Mouse (Mus musculus): Measurements from ENCODE around the gene Vmn1r16. TPM values are rescaled to one million over a fixed set of nuclear protein-coding genes. Genes with fewer than 3 reads are reported as not detected.
"Not testable (repeated sequence)": the region's sequence is repeated elsewhere in the genome, so short reads cannot be mapped to it uniquely, and the experiment has no call there.

Vmn1r16 gene
- total RNA-seq (2014; rRNA removed) (not detected in 2 replicates), polyA plus RNA-seq (2015; fragmentation: Nextera tagmentation; extraction: Ambion mirVana) (not detected in 2 replicates)

DNA sequence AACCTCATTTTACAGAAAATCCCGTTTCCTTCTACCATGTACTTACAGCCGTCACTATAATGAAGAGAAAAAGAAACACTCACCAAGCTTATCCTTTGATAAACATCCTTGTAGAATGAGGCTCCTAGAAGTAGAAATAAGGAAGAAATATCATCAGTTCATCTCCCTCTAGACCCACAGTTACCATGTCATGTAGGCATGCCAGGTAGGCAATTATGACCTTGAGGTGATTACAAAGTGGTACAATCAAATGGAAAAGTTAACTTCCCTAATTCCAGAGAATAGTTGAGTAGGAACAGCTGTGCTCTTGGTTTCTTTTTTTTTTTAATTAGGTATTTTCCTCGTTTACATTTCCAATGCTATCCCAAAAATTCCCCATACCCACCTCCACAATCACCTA is at the start of gene Vmn1r16:
Vmn1r16 (minus strand) TSS at position 101 of the 400 bp plus-strand sequence.
- ATAC-seq (no peak), DNase-seq (no peak)
- no peaks in the 10 kb centered on the region for H3K9me3 ChIP-seq (ENCODE audit: low read length)
- TF ChIP-seq CTCF (IDR thresholded peaks at IDR 0.05; ENCODE audit: low read depth), result no peak
- H3K4me3 ChIP-seq (ENCODE audit: low read depth, low read length), result no peak within 1 kb of the TSS
- WGBS, result 80% methylated on average over 3 of the region's 3 CpGs
- H3K27me3 ChIP-seq (ENCODE audit: insufficient read depth, low read length), result no peaks in the 10 kb centered on the region
- no peak within 1 kb of the TSS for H3K27ac ChIP-seq (ENCODE audit: low read depth, low read length)
- H3K36me3 ChIP-seq (ENCODE audit: insufficient read depth), result no peaks in the 10 kb centered on the region
- H3K4me2 ChIP-seq (ENCODE audit: low read depth), result no peak within 1 kb of the TSS
- H3K4me1 ChIP-seq (ENCODE audit: insufficient read depth), result no peaks in the 10 kb centered on the region
- no peak within 1 kb of the TSS for H3K9ac ChIP-seq

DNA sequence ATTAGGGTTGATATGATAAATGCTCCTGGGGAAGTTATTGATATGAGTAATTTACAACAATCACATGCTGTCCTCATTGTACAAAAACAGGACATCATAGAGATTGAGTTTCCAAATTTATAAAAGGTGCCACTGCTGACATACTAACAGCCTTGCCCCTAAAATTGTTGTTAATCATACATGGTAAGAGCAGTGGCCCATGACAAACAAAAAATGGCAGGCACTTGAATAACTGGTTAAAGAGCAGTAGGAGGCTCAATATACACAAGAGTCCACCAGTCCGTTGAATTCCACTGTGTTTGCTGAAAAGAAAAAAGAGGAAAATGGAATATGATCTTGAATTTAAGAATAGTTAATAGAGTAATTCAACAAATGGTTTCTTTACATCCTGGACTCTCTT is 38.2 kb upstream of the Vmn1r16 start:
- H3K4me1 ChIP-seq (ENCODE audit: insufficient read depth), result no peaks in the 10 kb centered on the region
- H3K36me3 ChIP-seq (ENCODE audit: insufficient read depth), result no peaks in the 10 kb centered on the region
- no peak for TF ChIP-seq CTCF (IDR thresholded peaks at IDR 0.05; ENCODE audit: low read depth)
- H3K27ac ChIP-seq (ENCODE audit: low read depth, low read length), result no peak overlapping the region
- no peak overlapping the region for H3K4me3 ChIP-seq (ENCODE audit: low read depth, low read length)
- no peak overlapping the region for H3K9ac ChIP-seq
- DNase-seq (no peak), ATAC-seq (no peak)
- 87% methylated on average over 1 of the region's 1 CpGs for WGBS
- no peak overlapping the region for H3K4me2 ChIP-seq (ENCODE audit: low read depth)
- H3K27me3 ChIP-seq (ENCODE audit: insufficient read depth, low read length), result no peaks in the 10 kb centered on the region
- H3K9me3 ChIP-seq (ENCODE audit: low read length), result no peaks in the 10 kb centered on the region

DNA sequence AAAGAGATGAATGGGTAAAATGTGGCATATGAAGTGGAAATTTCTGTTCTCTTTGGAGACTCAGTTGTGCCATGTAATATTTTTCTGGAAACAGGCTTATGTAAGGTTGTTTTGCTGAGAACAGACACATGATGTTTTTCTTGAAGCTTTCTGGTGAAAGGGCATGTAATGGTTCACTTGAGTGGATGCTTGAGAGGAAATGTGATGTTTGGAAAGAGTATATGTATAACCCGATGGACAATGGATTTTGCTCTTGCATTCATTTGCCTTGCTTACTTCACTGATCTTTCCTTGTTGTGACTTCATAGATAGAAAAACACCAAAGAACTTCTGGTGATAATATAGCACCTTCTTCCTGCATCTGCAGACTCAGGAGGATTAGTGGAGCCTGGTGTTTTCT is 36.6 kb upstream of the Vmn1r16 start:
- not testable (repeated sequence) for H3K9ac ChIP-seq
- 94% methylated on average over 1 of the region's 1 CpGs for WGBS

DNA sequence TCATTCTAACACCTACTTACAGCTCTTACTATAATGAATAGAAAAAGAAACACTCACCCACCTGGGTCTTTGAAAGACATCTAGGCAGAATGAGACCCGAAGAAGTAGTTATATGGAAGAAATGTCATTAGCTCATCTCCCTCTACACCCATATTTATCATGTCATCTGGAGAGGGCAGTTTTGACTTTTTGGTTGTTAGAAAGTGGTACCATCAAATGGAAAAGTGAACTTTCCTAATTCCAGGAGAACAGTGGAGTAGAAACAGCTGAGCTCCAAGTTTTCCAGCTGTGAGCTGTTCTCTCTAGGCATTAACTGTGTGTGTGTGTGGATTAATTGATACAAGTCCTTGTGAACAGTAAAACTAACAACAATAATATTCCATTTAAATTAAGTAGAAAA is 34.3 kb upstream of the Vmn1r16 start, which contains the start of gene Vmn1r17:
Vmn1r17 (minus strand) TSS at position 101 of the 400 bp plus-strand sequence.
- no peak for TF ChIP-seq CTCF (IDR thresholded peaks at IDR 0.05; ENCODE audit: low read depth)
- ATAC-seq, result no peak
- H3K4me3 ChIP-seq (ENCODE audit: low read depth, low read length), result no peak within 1 kb of the TSS
- no peaks in the 10 kb centered on the region for H3K36me3 ChIP-seq (ENCODE audit: insufficient read depth)
- H3K27ac ChIP-seq (ENCODE audit: low read depth, low read length), result no peak within 1 kb of the TSS
- H3K27me3 ChIP-seq (ENCODE audit: insufficient read depth, low read length), result no peaks in the 10 kb centered on the region
- DNase-seq, result no peak
- WGBS, result 92% methylated on average over 1 of the region's 1 CpGs
- H3K9me3 ChIP-seq (ENCODE audit: low read length), result no peaks in the 10 kb centered on the region
- H3K4me2 ChIP-seq (ENCODE audit: low read depth), result no peak within 1 kb of the TSS
- H3K9ac ChIP-seq, result no peak within 1 kb of the TSS
- no peaks in the 10 kb centered on the region for H3K4me1 ChIP-seq (ENCODE audit: insufficient read depth)

More for the DNA sequence above, 36.6 kb upstream of the Vmn1r16 start:
- ATAC-seq; H3K4me3 ChIP-seq (ENCODE audit: low read depth, low read length); H3K9me3 ChIP-seq (ENCODE audit: low read length); DNase-seq; H3K36me3 ChIP-seq (ENCODE audit: insufficient read depth); H3K4me2 ChIP-seq (ENCODE audit: low read depth); H3K27ac ChIP-seq (ENCODE audit: low read depth, low read length); H3K4me1 ChIP-seq (ENCODE audit: insufficient read depth); H3K27me3 ChIP-seq (ENCODE audit: insufficient read depth, low read length): not testable (repeated sequence)

DNA sequence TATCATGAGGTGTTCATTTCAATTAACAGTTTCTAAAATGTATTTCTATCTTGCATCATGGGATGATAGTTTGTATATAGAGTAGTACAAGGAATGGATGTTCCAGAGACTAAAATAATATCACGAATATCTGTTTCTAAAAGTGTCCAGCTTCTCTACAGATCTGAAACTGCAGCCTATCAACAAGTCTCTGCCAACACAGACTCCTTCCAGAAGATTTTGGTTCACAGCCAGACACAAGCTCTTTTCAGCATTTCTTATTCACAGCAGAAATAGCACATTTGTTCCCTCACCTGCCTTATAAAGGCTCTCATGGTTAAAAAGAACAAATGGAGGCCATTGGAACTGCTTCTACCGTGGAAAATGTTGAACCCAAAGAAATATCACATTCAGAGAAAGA is 27.6 kb upstream of the Vmn1r16 start:
- no peak overlapping the region for H3K27ac ChIP-seq (ENCODE audit: low read depth, low read length)
- ATAC-seq (no peak), DNase-seq (no peak)
- H3K4me2 ChIP-seq (ENCODE audit: low read depth), result no peak overlapping the region
- no peaks in the 10 kb centered on the region for H3K4me1 ChIP-seq (ENCODE audit: insufficient read depth)
- H3K9ac ChIP-seq, result no peak overlapping the region
- no peak overlapping the region for H3K4me3 ChIP-seq (ENCODE audit: low read depth, low read length)
- H3K36me3 ChIP-seq (ENCODE audit: insufficient read depth), result no peaks in the 10 kb centered on the region
- H3K27me3 ChIP-seq (ENCODE audit: insufficient read depth, low read length), result no peaks in the 10 kb centered on the region
- TF ChIP-seq CTCF (IDR thresholded peaks at IDR 0.05; ENCODE audit: low read depth), result no peak
- WGBS, result 55% methylated on average over 2 of the region's 2 CpGs
- no peaks in the 10 kb centered on the region for H3K9me3 ChIP-seq (ENCODE audit: low read length)

DNA sequence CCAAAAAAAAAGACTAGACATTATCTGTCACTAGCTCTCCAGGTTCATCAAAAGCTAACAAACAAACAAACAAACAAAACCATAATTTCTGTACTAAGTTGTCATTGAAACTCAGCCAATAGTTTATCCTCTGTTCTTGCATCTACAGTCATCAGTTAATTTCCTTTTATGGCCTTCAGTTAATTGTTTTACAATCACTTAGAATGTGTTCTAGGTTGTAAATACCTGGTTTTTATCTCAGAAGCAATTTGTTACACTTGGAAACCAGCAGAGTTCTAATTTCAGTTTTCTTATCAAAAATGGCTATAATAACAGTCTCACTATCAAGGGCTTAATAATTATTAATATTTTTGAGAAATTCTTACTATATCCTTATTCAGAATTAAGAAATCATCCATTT is 3.1 kb downstream of the Vmn1r16 start:
- no peak for DNase-seq
- Histone ChIP-seq H3K27ac (ENCODE audit: low read depth, low read length) (no peak overlapping the region), H3K36me3 (ENCODE audit: insufficient read depth) (no peaks in the 10 kb centered on the region), H3K9ac (no peak overlapping the region), H3K9me3 (ENCODE audit: low read length) (no peaks in the 10 kb centered on the region), H3K4me1 (ENCODE audit: insufficient read depth) (no peaks in the 10 kb centered on the region), H3K27me3 (ENCODE audit: insufficient read depth, low read length) (no peaks in the 10 kb centered on the region), H3K4me3 (ENCODE audit: low read depth, low read length) (no peak overlapping the region), H3K4me2 (ENCODE audit: low read depth) (no peak overlapping the region)
- no peak for TF ChIP-seq CTCF (IDR thresholded peaks at IDR 0.05; ENCODE audit: low read depth)
- ATAC-seq, result no peak

DNA sequence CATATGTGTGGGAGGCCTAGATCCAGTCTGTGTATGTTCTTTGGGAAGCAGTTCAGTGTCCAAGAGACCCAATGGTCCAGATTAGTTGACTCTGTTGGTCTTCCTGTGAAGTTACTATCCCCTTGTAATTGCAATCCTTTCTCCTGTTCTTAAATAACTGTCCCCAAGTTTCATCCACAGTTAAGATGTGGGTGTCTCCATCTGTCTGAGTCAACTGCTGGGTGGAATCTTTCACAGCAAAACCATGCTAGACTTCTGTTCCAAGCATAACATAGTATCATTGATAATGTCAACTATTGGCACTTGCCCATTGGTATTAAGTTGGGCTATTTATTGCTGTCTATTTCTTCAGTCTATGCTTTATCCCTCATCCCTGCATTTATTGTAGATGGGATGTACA is 50.3 kb downstream of the Vmn1r16 start:
- ATAC-seq, result no peak
- no peak overlapping the region for H3K4me2 ChIP-seq (ENCODE audit: low read depth)
- H3K9ac ChIP-seq, result no peak overlapping the region
- no peaks in the 10 kb centered on the region for H3K27me3 ChIP-seq (ENCODE audit: insufficient read depth, low read length)
- no peak overlapping the region for H3K27ac ChIP-seq (ENCODE audit: low read depth, low read length)
- no peak for TF ChIP-seq CTCF (IDR thresholded peaks at IDR 0.05; ENCODE audit: low read depth)
- no peaks in the 10 kb centered on the region for H3K36me3 ChIP-seq (ENCODE audit: insufficient read depth)
- H3K9me3 ChIP-seq (ENCODE audit: low read length), result no peaks in the 10 kb centered on the region
- DNase-seq, result no peak
- H3K4me1 ChIP-seq (ENCODE audit: insufficient read depth), result no peaks in the 10 kb centered on the region
- no peak overlapping the region for H3K4me3 ChIP-seq (ENCODE audit: low read depth, low read length)

DNA sequence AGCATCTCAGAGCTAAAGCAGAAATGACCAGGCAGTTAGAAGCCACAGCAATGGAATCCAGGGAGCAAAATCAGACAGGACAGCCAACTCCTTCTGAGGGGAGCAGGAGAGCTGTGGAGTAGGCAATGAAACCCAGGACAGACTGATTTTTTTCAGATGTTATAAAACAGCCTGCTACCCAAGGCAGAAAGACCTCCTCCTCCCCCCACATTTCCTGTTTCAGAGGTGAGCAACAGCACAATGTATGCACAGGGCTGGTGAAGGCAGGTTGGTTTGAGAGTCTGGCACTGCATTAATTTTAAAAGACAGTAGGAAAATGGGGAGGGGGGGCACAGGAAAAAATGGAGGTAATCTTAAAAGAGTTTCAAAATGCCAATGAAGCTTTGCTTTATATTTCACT is 56.8 kb downstream of the Vmn1r16 start:
- DNase-seq, result no peak
- ATAC-seq, result no peak
- H3K27me3 ChIP-seq (ENCODE audit: insufficient read depth, low read length), result no peaks in the 10 kb centered on the region
- no peaks in the 10 kb centered on the region for H3K9me3 ChIP-seq (ENCODE audit: low read length)
- H3K4me2 ChIP-seq (ENCODE audit: low read depth), result no peak overlapping the region
- TF ChIP-seq CTCF (IDR thresholded peaks at IDR 0.05; ENCODE audit: low read depth), result no peak
- H3K36me3 ChIP-seq (ENCODE audit: insufficient read depth), result no peaks in the 10 kb centered on the region
- no peak overlapping the region for H3K9ac ChIP-seq
- H3K27ac ChIP-seq (ENCODE audit: low read depth, low read length), result no peak overlapping the region
- no peak overlapping the region for H3K4me3 ChIP-seq (ENCODE audit: low read depth, low read length)
- H3K4me1 ChIP-seq (ENCODE audit: insufficient read depth), result no peaks in the 10 kb centered on the region

All from forebrain, postnatal 0 days (tissue).